Mouse (Mus musculus): ENCODE results near the gene Pet117. TPM values are rescaled to one million over a fixed set of nuclear protein-coding genes. Genes with fewer than 3 reads are reported as not detected.
"Not testable (repeated sequence)": the region's sequence is repeated elsewhere in the genome, so short reads cannot be mapped to it uniquely, and the experiment has no call there.

Gene Pet117
- polyA plus RNA-seq, 1 experiment from 2014 or later, result 2.4 TPM

- Histone ChIP-seq H3K27me3 (ENCODE audit: control insufficient read depth, insufficient read depth, low read length) (no peaks in the 10 kb centered on the region), H3K27ac (replicated peaks) (peak within 1 kb of the TSS; percentile 76), H3K36me3 (ENCODE audit: control insufficient read depth, insufficient read depth, low read length) (no peaks in the 10 kb centered on the region), H3K9me3 (ENCODE audit: control insufficient read depth, low read length) (no peaks in the 10 kb centered on the region), H3K4me3 (ENCODE audit: low read depth, low read length) (peak within 1 kb of the TSS; percentile 59), H3K4me2 (replicated peaks; ENCODE audit: low read depth) (peak within 1 kb of the TSS; percentile 98), H3K9ac (ENCODE audit: low read length) (peak within 1 kb of the TSS; percentile 63), H3K4me1 (replicated peaks; ENCODE audit: control insufficient read depth, insufficient read depth) (peaks cover 4% of the 10 kb centered on the region; the same call in 1 of the 2 replicates)
- peak; percentile 79 for ATAC-seq (ENCODE audit: low FRiP score, low TSS enrichment)
- TF ChIP-seq CTCF (IDR thresholded peaks at IDR 0.05; ENCODE audit: low read depth) (no peak), EP300 (optimal IDR thresholded peaks at IDR 0.05) (no peak)
- DNase-seq (ENCODE audit: low spot score), result peak; percentile 93
- 1% methylated on average over 55 of the region's 62 CpGs for whole genome bisulfite sequencing
Observed at GRCm38 (mm10) chr2:144331401-144332302, 37.1 kb upstream of the Pet117 start, which contains the start of gene Ovol2. Gene Ovol2, minus strand, starts transcription at chr2:144332146.

DNA sequence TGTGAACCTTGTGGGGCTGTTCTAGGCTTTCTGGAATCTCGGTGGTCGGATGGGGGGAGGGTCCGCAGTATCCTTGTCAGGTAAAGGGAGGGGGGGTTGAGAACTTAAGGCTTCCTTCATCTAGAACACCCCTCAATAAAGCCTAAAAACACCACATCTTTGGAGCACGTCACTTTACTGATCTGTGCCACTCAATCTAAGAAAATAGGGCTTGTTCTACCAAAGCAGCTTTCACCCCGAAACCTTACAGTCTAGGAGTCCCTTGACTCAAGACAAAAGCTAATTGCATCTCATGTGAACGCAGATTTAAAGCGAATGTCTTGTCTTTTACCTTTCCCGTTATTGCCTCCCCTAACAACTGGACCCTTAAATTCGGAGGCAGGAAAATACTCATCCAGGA, 36.3 kb upstream of the Pet117 start:
- H3K27ac ChIP-seq (replicated peaks), result no peak overlapping the region
- ATAC-seq (ENCODE audit: low FRiP score, low TSS enrichment) (no peak), DNase-seq (ENCODE audit: low spot score) (no peak)
- no peak for TF ChIP-seq EP300 (optimal IDR thresholded peaks at IDR 0.05)
- TF ChIP-seq CTCF (IDR thresholded peaks at IDR 0.05; ENCODE audit: low read depth), result no peak
- H3K4me1 ChIP-seq (replicated peaks; ENCODE audit: control insufficient read depth, insufficient read depth), result peaks cover 4% of the 10 kb centered on the region; the same call in 1 of the 2 replicates
- H3K27me3 ChIP-seq (ENCODE audit: control insufficient read depth, insufficient read depth, low read length), result no peaks in the 10 kb centered on the region
- peak overlapping the region; percentile 98 for H3K4me2 ChIP-seq (replicated peaks; ENCODE audit: low read depth)
- H3K9me3 ChIP-seq (ENCODE audit: control insufficient read depth, low read length), result no peaks in the 10 kb centered on the region
- peak overlapping the region; percentile 59 for H3K4me3 ChIP-seq (ENCODE audit: low read depth, low read length)
- WGBS, result 6% methylated on average over 9 of the region's 9 CpGs
- H3K9ac ChIP-seq (ENCODE audit: low read length), result no peak overlapping the region
- H3K36me3 ChIP-seq (ENCODE audit: control insufficient read depth, insufficient read depth, low read length), result no peaks in the 10 kb centered on the region

- Histone ChIP-seq H3K27ac (replicated peaks) (no peak overlapping the region), H3K4me1 (replicated peaks; ENCODE audit: control insufficient read depth, insufficient read depth) (peaks cover 4% of the 10 kb centered on the region; the same call in 1 of the 2 replicates), H3K36me3 (ENCODE audit: control insufficient read depth, insufficient read depth, low read length) (no peaks in the 10 kb centered on the region), H3K27me3 (ENCODE audit: control insufficient read depth, insufficient read depth, low read length) (no peaks in the 10 kb centered on the region), H3K9ac (ENCODE audit: low read length) (no peak overlapping the region), H3K9me3 (ENCODE audit: control insufficient read depth, low read length) (no peaks in the 10 kb centered on the region), H3K4me2 (replicated peaks; ENCODE audit: low read depth) (peak overlapping the region; percentile 98), H3K4me3 (ENCODE audit: low read depth, low read length) (peak overlapping the region; percentile 59)
- 10% methylated on average over 28 of the region's 28 CpGs for WGBS
- DNase-seq (ENCODE audit: low spot score) (peak; percentile 45), ATAC-seq (ENCODE audit: low FRiP score, low TSS enrichment) (no peak)
- TF ChIP-seq CTCF (IDR thresholded peaks at IDR 0.05; ENCODE audit: low read depth) (peak; percentile 50), EP300 (optimal IDR thresholded peaks at IDR 0.05) (no peak)
Observed at GRCm38 (mm10) chr2:144333138-144333842, 35.5 kb upstream of the Pet117 start.

- Histone ChIP-seq H3K4me3 (ENCODE audit: low read depth, low read length) (no peak overlapping the region), H3K36me3 (ENCODE audit: control insufficient read depth, insufficient read depth, low read length) (no peaks in the 10 kb centered on the region), H3K27ac (replicated peaks) (no peak overlapping the region), H3K27me3 (ENCODE audit: control insufficient read depth, insufficient read depth, low read length) (no peaks in the 10 kb centered on the region), H3K9ac (ENCODE audit: low read length) (no peak overlapping the region), H3K4me1 (replicated peaks; ENCODE audit: control insufficient read depth, insufficient read depth) (no peaks in the 10 kb centered on the region), H3K4me2 (replicated peaks; ENCODE audit: low read depth) (no peak overlapping the region), H3K9me3 (ENCODE audit: control insufficient read depth, low read length) (no peaks in the 10 kb centered on the region)
- DNase-seq (ENCODE audit: low spot score) (no peak), ATAC-seq (ENCODE audit: low FRiP score, low TSS enrichment) (no peak)
- TF ChIP-seq EP300 (optimal IDR thresholded peaks at IDR 0.05) (no peak), CTCF (IDR thresholded peaks at IDR 0.05; ENCODE audit: low read depth) (no peak)
- 57% methylated on average over 3 of the region's 3 CpGs for WGBS
Observed at GRCm38 (mm10) chr2:144337230-144337629, 31.6 kb upstream of the Pet117 start.

- H3K27ac ChIP-seq (replicated peaks), result no peak overlapping the region
- no peak for TF ChIP-seq EP300 (optimal IDR thresholded peaks at IDR 0.05)
- no peaks in the 10 kb centered on the region for H3K27me3 ChIP-seq (ENCODE audit: control insufficient read depth, insufficient read depth, low read length)
- no peaks in the 10 kb centered on the region for H3K9me3 ChIP-seq (ENCODE audit: control insufficient read depth, low read length)
- DNase-seq (ENCODE audit: low spot score) (no peak), ATAC-seq (ENCODE audit: low FRiP score, low TSS enrichment) (no peak)
- no peak overlapping the region for H3K4me3 ChIP-seq (ENCODE audit: low read depth, low read length)
- no peak overlapping the region for H3K9ac ChIP-seq (ENCODE audit: low read length)
- no peak overlapping the region for H3K4me2 ChIP-seq (replicated peaks; ENCODE audit: low read depth)
- WGBS, result 68% methylated on average over 8 of the region's 8 CpGs
- no peaks in the 10 kb centered on the region for H3K36me3 ChIP-seq (ENCODE audit: control insufficient read depth, insufficient read depth, low read length)
- H3K4me1 ChIP-seq (replicated peaks; ENCODE audit: control insufficient read depth, insufficient read depth), result no peaks in the 10 kb centered on the region
Observed at GRCm38 (mm10) chr2:144337701-144338100, 31.1 kb upstream of the Pet117 start.

DNA sequence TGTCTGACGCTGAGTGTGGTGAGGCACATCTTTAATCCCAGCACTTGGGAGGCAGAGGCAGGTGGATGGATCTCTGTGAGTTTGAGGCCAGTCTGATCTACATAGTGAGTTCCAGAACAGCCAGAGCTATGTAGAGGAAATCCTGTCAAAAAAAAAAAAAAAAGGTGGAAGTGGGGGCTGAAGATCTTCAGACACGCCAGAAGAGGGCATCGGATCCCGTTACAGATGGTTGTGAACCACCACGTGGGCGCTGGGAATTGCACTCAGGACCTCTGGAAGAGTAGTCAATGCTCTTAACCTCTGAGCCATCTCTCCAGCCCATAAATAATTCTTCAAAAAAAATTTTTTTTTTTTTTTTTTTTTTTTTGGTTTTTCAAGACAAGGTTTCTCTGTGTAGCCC, 30.6 kb upstream of the Pet117 start:
- H3K9me3 ChIP-seq (ENCODE audit: control insufficient read depth, low read length); ATAC-seq (ENCODE audit: low FRiP score, low TSS enrichment); H3K9ac ChIP-seq (ENCODE audit: low read length); DNase-seq (ENCODE audit: low spot score); H3K4me3 ChIP-seq (ENCODE audit: low read depth, low read length); H3K4me2 ChIP-seq (replicated peaks; ENCODE audit: low read depth); H3K36me3 ChIP-seq (ENCODE audit: control insufficient read depth, insufficient read depth, low read length); H3K27ac ChIP-seq (replicated peaks); H3K4me1 ChIP-seq (replicated peaks; ENCODE audit: control insufficient read depth, insufficient read depth); H3K27me3 ChIP-seq (ENCODE audit: control insufficient read depth, insufficient read depth, low read length): not testable (repeated sequence)
- 76% methylated on average over 6 of the region's 6 CpGs for WGBS

All from stomach, postnatal 0 days (tissue).